Mouse (Mus musculus) embryonic fibroblast, embryonic 13.5 days (primary cell): ENCODE measurements around the gene Pnp. TPM values are rescaled to one million over a fixed set of nuclear protein-coding genes. Genes with fewer than 3 reads are reported as not detected.
"Not testable (repeated sequence)": the region's sequence is repeated elsewhere in the genome, so short reads cannot be mapped to it uniquely, and the experiment has no call there.

ENCODE experiments used
- H3K27ac ChIP-seq: 2 replicates; pipeline ENCODE4 v1.5.1; 2012; ENCODE audit warnings: low read length, control low read depth, inconsistent platforms; ENCODE audit not compliant: insufficient read depth
- H3K4me1 ChIP-seq: 2 replicates; pipeline ENCODE4 v1.6.1; 2011; ENCODE audit warnings: low read length; ENCODE audit not compliant: control insufficient read depth, insufficient read depth
- H3K4me3 ChIP-seq: 2 replicates; pipeline ENCODE4 v1.5.1; 2011; ENCODE audit warnings: mild to moderate bottlenecking, control low read depth, low read length; ENCODE audit not compliant: insufficient read depth
- CTCF ChIP-seq: IDR thresholded peaks from 2 replicates; pipeline ENCODE4 v1.5.1; 2011; ENCODE audit warnings: mild to moderate bottlenecking, control low read depth, low read length, moderate library complexity, borderline replicate concordance; ENCODE audit not compliant: insufficient read depth
- POLR2A ChIP-seq: IDR thresholded peaks from 2 replicates; pipeline ENCODE4 v1.6.1; 2011; ENCODE audit warnings: low read depth, mild to moderate bottlenecking, control low read depth, low read length, moderate library complexity
- polyA plus RNA-seq: library from polyadenylated mRNA; stranded (reverse); fragments of >200 nt; gene quantifications from 2 replicates; pipeline ENCODE4 v1.2.4, GENCODE M21; 2011; ENCODE audit warnings: low read depth; ENCODE audit not compliant: missing spikeins, insufficient read length

Pnp gene
- polyA plus RNA-seq, 1 experiment, result 79.4 TPM

GRCm38 (mm10) chr14:50955487-50955886 is 24.6 kb downstream of the Pnp start:
- TF ChIP-seq POLR2A, result no peak
- TF ChIP-seq CTCF, result no peak

GRCm38 (mm10) chr14:50955942-50956508 is 25.1 kb downstream of the Pnp start, which contains the start of gene Pnp2:
Gene Pnp2 (plus strand): TSS chr14:50955992.
- not testable (repeated sequence) for H3K4me1 ChIP-seq, H3K27ac ChIP-seq, H3K4me3 ChIP-seq

More at GRCm38 (mm10) chr14:50955487-50955886, 24.6 kb downstream of the Pnp start:
- no peak overlapping the region for H3K4me3 ChIP-seq
- no peak overlapping the region for H3K27ac ChIP-seq
- H3K4me1 ChIP-seq, result no peaks in the 10 kb centered on the region

GRCm38 (mm10) chr14:50956724-50957123 is 25.8 kb downstream of the Pnp start:
- H3K27ac ChIP-seq, H3K4me3 ChIP-seq, H3K4me1 ChIP-seq: not testable (repeated sequence)

- not testable (repeated sequence) for H3K27ac ChIP-seq, H3K4me1 ChIP-seq, H3K4me3 ChIP-seq
These were observed 26.3 kb downstream of the Pnp start for GRCm38 (mm10) chr14:50957146-50957545.

GRCm38 (mm10) chr14:50958289-50958995 is 27.6 kb downstream of the Pnp start:
- not testable (repeated sequence) for H3K4me3 ChIP-seq, H3K4me1 ChIP-seq, H3K27ac ChIP-seq

GRCm38 (mm10) chr14:50968216-50968980 is 37.5 kb downstream of the Pnp start:
- no peak for TF ChIP-seq POLR2A
- no peak for TF ChIP-seq CTCF
- no peak overlapping the region for H3K27ac ChIP-seq
- no peaks in the 10 kb centered on the region for H3K4me1 ChIP-seq
- no peak overlapping the region for H3K4me3 ChIP-seq

GRCm38 (mm10) chr14:50969041-50969440 is 38.2 kb downstream of the Pnp start:
- no peaks in the 10 kb centered on the region for H3K4me1 ChIP-seq
- TF ChIP-seq POLR2A (no peak), CTCF (no peak)
- no peak overlapping the region for H3K27ac ChIP-seq
- H3K4me3 ChIP-seq, result no peak overlapping the region

- Histone ChIP-seq H3K4me1 (no peaks in the 10 kb centered on the region), H3K27ac (no peak overlapping the region), H3K4me3 (no peak overlapping the region)
- TF ChIP-seq CTCF (no peak), POLR2A (no peak)
These were observed 39.0 kb downstream of the Pnp start for GRCm38 (mm10) chr14:50969558-50970544.

- TF ChIP-seq POLR2A (no peak), CTCF (no peak)
These were observed 39.9 kb downstream of the Pnp start for GRCm38 (mm10) chr14:50970822-50971221.

GRCm38 (mm10) chr14:50973054-50973453 is 42.2 kb downstream of the Pnp start:
- H3K4me3 ChIP-seq, H3K4me1 ChIP-seq, H3K27ac ChIP-seq: not testable (repeated sequence)

More at GRCm38 (mm10) chr14:50970822-50971221, 39.9 kb downstream of the Pnp start:
- Histone ChIP-seq H3K4me1 (no peaks in the 10 kb centered on the region), H3K4me3 (no peak overlapping the region), H3K27ac (no peak overlapping the region)
